Mouse (Mus musculus) embryonic fibroblast, embryonic 13.5 days (primary cell): Measurements from ENCODE around the gene Sik2. TPM values are rescaled to one million over a fixed set of nuclear protein-coding genes. Genes with fewer than 3 reads are reported as not detected.

Source experiments
- H3K27ac ChIP-seq: 2 replicates; pipeline ENCODE4 v1.5.1; 2012; ENCODE audit warnings: low read length, control low read depth, inconsistent platforms; ENCODE audit not compliant: insufficient read depth
- H3K4me1 ChIP-seq: 2 replicates; pipeline ENCODE4 v1.6.1; 2011; ENCODE audit warnings: low read length; ENCODE audit not compliant: control insufficient read depth, insufficient read depth
- H3K4me3 ChIP-seq: 2 replicates; pipeline ENCODE4 v1.5.1; 2011; ENCODE audit warnings: mild to moderate bottlenecking, control low read depth, low read length; ENCODE audit not compliant: insufficient read depth
- CTCF ChIP-seq: IDR thresholded peaks from 2 replicates; pipeline ENCODE4 v1.5.1; 2011; ENCODE audit warnings: mild to moderate bottlenecking, control low read depth, low read length, moderate library complexity, borderline replicate concordance; ENCODE audit not compliant: insufficient read depth
- POLR2A ChIP-seq: IDR thresholded peaks from 2 replicates; pipeline ENCODE4 v1.6.1; 2011; ENCODE audit warnings: low read depth, mild to moderate bottlenecking, control low read depth, low read length, moderate library complexity
- polyA plus RNA-seq: library from polyadenylated mRNA; stranded (reverse); fragments of >200 nt; gene quantifications from 2 replicates; pipeline ENCODE4 v1.2.4, GENCODE M21; 2011; ENCODE audit warnings: low read depth; ENCODE audit not compliant: missing spikeins, insufficient read length

Sik2 gene
- polyA plus RNA-seq, 1 experiment: 22.1 TPM

GRCm38 (mm10) chr9:50856341-50857081, 152.4 kb downstream of the Sik2 start:
- peak overlapping the region; percentile 86 for H3K4me3 ChIP-seq
- peak; percentile 86 for TF ChIP-seq POLR2A
- no peak for TF ChIP-seq CTCF

GRCm38 (mm10) chr9:50855780-50856179, 153.1 kb downstream of the Sik2 start:
- Histone ChIP-seq H3K4me3 (no peak overlapping the region), H3K27ac (peak overlapping the region; percentile 34; the same call in 1 of the 2 replicates), H3K4me1 (peaks cover 6% of the 10 kb centered on the region)
- TF ChIP-seq CTCF: no peak
- TF ChIP-seq POLR2A: no peak

More at GRCm38 (mm10) chr9:50856341-50857081, 152.4 kb downstream of the Sik2 start:
- H3K4me1 ChIP-seq: peaks cover 6% of the 10 kb centered on the region
- peak overlapping the region; percentile 71 for H3K27ac ChIP-seq

DNA sequence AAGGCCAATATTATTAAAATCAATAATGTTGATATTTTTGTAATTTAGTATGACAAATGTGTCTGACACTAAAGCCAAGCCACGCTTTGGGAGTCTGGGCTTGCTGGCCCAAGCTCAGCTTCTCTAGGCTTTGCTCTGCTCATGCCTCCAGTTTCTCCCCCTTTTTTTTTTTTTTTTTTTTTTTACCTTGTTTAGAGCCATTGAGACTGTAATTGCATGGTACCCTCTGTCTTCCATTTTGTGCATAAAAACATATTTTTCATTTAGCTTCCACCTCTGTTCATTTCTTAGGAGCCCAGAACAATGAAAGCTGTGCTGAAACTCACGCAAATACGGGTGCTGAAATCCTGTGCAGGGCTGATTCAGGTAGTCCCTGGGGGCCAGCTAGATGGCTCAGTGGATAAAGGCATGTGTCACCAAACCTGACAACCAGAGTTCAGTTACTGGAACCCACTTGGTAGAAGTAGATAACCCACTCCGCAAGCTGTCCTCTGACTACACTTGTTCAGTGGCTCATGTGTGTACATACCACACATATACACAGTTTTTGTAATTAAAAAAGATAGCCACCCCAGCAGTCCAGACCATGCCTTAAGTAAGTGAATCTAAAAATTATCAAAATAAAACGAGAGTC, 153.6 kb downstream of the Sik2 start:
- TF ChIP-seq CTCF (no peak), POLR2A (no peak)
- Histone ChIP-seq H3K4me1 (peaks cover 9% of the 10 kb centered on the region), H3K27ac (no peak overlapping the region), H3K4me3 (no peak overlapping the region)

- no peak overlapping the region for H3K27ac ChIP-seq
- H3K4me3 ChIP-seq: no peak overlapping the region
- peaks cover 9% of the 10 kb centered on the region for H3K4me1 ChIP-seq
- TF ChIP-seq CTCF: no peak
- TF ChIP-seq POLR2A: no peak
These were observed 154.5 kb downstream of the Sik2 start for GRCm38 (mm10) chr9:50854376-50854775.

DNA sequence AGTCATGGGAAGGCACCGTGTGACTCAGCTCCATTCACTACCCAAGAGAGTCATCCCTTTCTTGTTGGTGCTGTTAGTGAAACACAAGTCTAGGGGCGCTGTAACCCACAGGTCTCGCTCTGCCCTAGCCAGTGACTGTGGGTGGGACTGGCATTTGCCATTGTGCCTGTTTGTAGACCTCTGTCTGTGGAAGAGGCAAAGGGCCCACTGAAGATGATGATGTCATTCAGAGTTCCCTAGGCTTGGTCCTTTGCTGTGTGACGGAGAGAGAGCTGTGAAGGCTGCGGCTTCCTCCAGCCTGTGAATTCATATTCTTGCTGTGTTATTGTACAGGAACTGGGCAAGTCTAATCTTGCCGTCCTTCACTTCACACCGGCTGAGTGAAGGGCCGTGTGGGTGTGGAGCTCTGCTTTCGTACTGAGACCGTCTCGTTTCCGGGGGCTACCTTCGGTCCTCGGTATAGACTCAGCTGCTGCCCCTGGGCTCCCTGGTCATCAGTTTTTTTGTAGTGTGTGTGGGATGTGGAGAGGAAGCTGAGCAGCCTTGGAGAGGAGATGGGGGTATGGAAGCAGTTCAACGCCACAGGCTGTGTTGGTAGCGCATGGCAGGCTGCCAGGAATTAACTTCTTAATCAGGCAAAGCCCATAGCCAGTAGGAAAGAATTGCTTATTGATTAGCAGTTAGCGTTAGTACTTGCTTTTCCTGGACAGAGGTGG, 156.1 kb downstream of the Sik2 start:
- TF ChIP-seq POLR2A (no peak), CTCF (no peak)
- H3K4me3 ChIP-seq: no peak overlapping the region
- H3K4me1 ChIP-seq: peaks cover 6% of the 10 kb centered on the region
- H3K27ac ChIP-seq: no peak overlapping the region

GRCm38 (mm10) chr9:50850713-50851112, 158.2 kb downstream of the Sik2 start:
- TF ChIP-seq CTCF (no peak), POLR2A (no peak)
- no peak overlapping the region for H3K27ac ChIP-seq
- no peak overlapping the region for H3K4me3 ChIP-seq
- H3K4me1 ChIP-seq: peaks cover 3% of the 10 kb centered on the region

GRCm38 (mm10) chr9:50850271-50850670, 158.6 kb downstream of the Sik2 start:
- TF ChIP-seq CTCF: no peak
- no peak for TF ChIP-seq POLR2A
- peaks cover 3% of the 10 kb centered on the region for H3K4me1 ChIP-seq
- no peak overlapping the region for H3K27ac ChIP-seq
- no peak overlapping the region for H3K4me3 ChIP-seq

GRCm38 (mm10) chr9:50849755-50850154, 159.1 kb downstream of the Sik2 start:
- Histone ChIP-seq H3K27ac (no peak overlapping the region), H3K4me3 (no peak overlapping the region), H3K4me1 (peaks cover 3% of the 10 kb centered on the region)
- no peak for TF ChIP-seq CTCF

- H3K27ac ChIP-seq: no peak overlapping the region
- H3K4me1 ChIP-seq: peaks cover 3% of the 10 kb centered on the region
- H3K4me3 ChIP-seq: no peak overlapping the region
- no peak for TF ChIP-seq CTCF
- TF ChIP-seq POLR2A: no peak
These were observed 159.6 kb downstream of the Sik2 start for GRCm38 (mm10) chr9:50849249-50849648.

- no peak for TF ChIP-seq POLR2A
- no peak for TF ChIP-seq CTCF
- H3K4me3 ChIP-seq: no peak overlapping the region
- peaks cover 3% of the 10 kb centered on the region for H3K4me1 ChIP-seq
- no peak overlapping the region for H3K27ac ChIP-seq
These were observed 160.1 kb downstream of the Sik2 start for GRCm38 (mm10) chr9:50848821-50849220.
